Mouse (Mus musculus): ENCODE data around the gene Prox1. TPM values are rescaled to one million over a fixed set of nuclear protein-coding genes. Genes with fewer than 3 reads are reported as not detected.

The Prox1 gene
- polyA plus RNA-seq, 1 experiment from 2014 or later, result 13.3 TPM

GRCm38 (mm10) chr1:190171341-190171740, 827 bp upstream of the Prox1 start:
- peaks cover 49% of the 10 kb centered on the region for H3K4me1 ChIP-seq
- peak overlapping the region; percentile 96; the same call in 1 of the 2 replicates for H3K27ac ChIP-seq
- DNase-seq (ENCODE audit: low spot score), result no peak
- H3K4me3 ChIP-seq, result peak overlapping the region; percentile 91
- H3K27me3 ChIP-seq (ENCODE audit: insufficient read depth, poor library complexity, severe bottlenecking), result peaks cover 31% of the 10 kb centered on the region
- 4% methylated on average over 10 of the region's 10 CpGs for WGBS
- no peaks in the 10 kb centered on the region for H3K9me3 ChIP-seq
- H3K36me3 ChIP-seq, result no peaks in the 10 kb centered on the region

DNA sequence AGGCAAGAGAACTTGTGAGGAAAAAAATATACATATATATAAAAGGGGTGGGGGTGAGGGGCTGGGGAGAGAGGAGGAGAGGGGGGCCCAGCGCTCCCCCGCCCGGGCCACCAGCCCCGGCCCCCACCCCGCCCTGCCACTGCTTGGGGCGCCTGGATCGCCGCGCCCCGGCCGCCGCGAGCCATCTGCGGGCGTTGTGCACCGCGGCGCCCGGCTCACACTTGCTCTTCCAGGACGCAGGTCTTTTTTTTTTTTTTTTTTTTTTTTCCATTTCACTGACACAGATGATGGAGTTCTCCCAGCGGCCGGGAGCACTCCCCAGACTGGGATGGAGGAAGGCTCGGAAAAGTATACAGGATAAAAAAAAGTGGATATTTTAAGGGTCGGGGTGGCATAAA, 304 bp upstream of the Prox1 start:
- H3K4me3 ChIP-seq, result peak overlapping the region; percentile 91
- no peak for DNase-seq (ENCODE audit: low spot score)
- peak overlapping the region; percentile 96 for H3K27ac ChIP-seq
- WGBS, result under 1% methylated on average over 24 of the region's 24 CpGs
- H3K36me3 ChIP-seq, result no peaks in the 10 kb centered on the region
- peaks cover 49% of the 10 kb centered on the region for H3K4me1 ChIP-seq
- H3K9me3 ChIP-seq, result no peaks in the 10 kb centered on the region
- peaks cover 26% of the 10 kb centered on the region for H3K27me3 ChIP-seq (ENCODE audit: insufficient read depth, poor library complexity, severe bottlenecking)

GRCm38 (mm10) chr1:190168761-190169671, 1.5 kb downstream of the Prox1 start:
- Histone ChIP-seq H3K4me1 (peaks cover 33% of the 10 kb centered on the region), H3K27me3 (ENCODE audit: insufficient read depth, poor library complexity, severe bottlenecking) (peaks cover 15% of the 10 kb centered on the region; the same call in 1 of the 2 replicates), H3K36me3 (no peaks in the 10 kb centered on the region), H3K9me3 (no peaks in the 10 kb centered on the region), H3K4me3 (peak overlapping the region; percentile 91), H3K27ac (peak overlapping the region; percentile 96)
- 1% methylated on average over 50 of the region's 51 CpGs for WGBS
- peak; percentile 93 for DNase-seq (ENCODE audit: low spot score)

DNA sequence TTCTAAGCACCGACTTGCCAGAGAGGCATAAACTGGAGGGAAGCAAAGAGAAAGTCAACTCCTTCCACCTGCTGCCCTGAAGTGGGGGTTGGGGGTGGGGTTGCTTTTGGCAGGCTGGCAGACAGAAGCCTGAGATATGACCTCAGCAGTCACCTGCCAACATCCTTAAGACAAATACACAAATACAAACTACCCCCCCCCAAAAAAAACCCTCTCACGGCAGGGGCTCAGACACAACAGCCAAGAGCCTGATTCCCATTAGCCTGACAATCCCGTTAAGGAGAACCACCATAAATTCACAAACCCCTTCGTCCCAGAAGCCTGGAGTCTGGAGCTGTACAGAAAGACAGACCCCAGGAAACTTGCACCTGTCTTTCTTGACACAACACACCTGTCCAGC, 2.4 kb downstream of the Prox1 start:
- Histone ChIP-seq H3K4me3 (peak overlapping the region; percentile 91), H3K27me3 (ENCODE audit: insufficient read depth, poor library complexity, severe bottlenecking) (peaks cover 10% of the 10 kb centered on the region; the same call in 1 of the 2 replicates)

GRCm38 (mm10) chr1:190167609-190168008, 2.9 kb downstream of the Prox1 start:
- Histone ChIP-seq H3K27ac (no peak overlapping the region), H3K36me3 (no peaks in the 10 kb centered on the region), H3K27me3 (ENCODE audit: insufficient read depth, poor library complexity, severe bottlenecking) (peaks cover 7% of the 10 kb centered on the region; the same call in 1 of the 2 replicates), H3K9me3 (no peaks in the 10 kb centered on the region), H3K4me3 (peak overlapping the region; percentile 91), H3K4me1 (peaks cover 21% of the 10 kb centered on the region)
- WGBS, result 17% methylated on average over 1 of the region's 1 CpGs
- DNase-seq (ENCODE audit: low spot score), result no peak

More for the DNA sequence above, 2.4 kb downstream of the Prox1 start:
- H3K27ac ChIP-seq, result peak overlapping the region; percentile 96
- peaks cover 26% of the 10 kb centered on the region for H3K4me1 ChIP-seq
- no peaks in the 10 kb centered on the region for H3K36me3 ChIP-seq
- no peaks in the 10 kb centered on the region for H3K9me3 ChIP-seq
- peak; percentile 76 for DNase-seq (ENCODE audit: low spot score)
- whole genome bisulfite sequencing, result 5% methylated on average over 4 of the region's 4 CpGs

- no peak for DNase-seq (ENCODE audit: low spot score)
- H3K36me3 ChIP-seq, result peaks cover 15% of the 10 kb centered on the region
- H3K9me3 ChIP-seq, result no peaks in the 10 kb centered on the region
- H3K4me1 ChIP-seq, result peaks cover 16% of the 10 kb centered on the region
- H3K27me3 ChIP-seq (ENCODE audit: insufficient read depth, poor library complexity, severe bottlenecking), result 0 out of 2 replicates have a peak, but pooled peaks cover 3% of the 10 kb centered on the region
- WGBS, result 52% methylated on average over 4 of the region's 4 CpGs
- H3K4me3 ChIP-seq, result no peak overlapping the region
- H3K27ac ChIP-seq, result no peak overlapping the region
Measured at GRCm38 (mm10) chr1:190165511-190165910, 5.0 kb downstream of the Prox1 start.

- Histone ChIP-seq H3K27me3 (ENCODE audit: insufficient read depth, poor library complexity, severe bottlenecking) (0 out of 2 replicates have a peak, but pooled peaks cover 3% of the 10 kb centered on the region), H3K27ac (no peak overlapping the region), H3K36me3 (peaks cover 29% of the 10 kb centered on the region), H3K4me3 (no peak overlapping the region), H3K4me1 (peaks cover 17% of the 10 kb centered on the region), H3K9me3 (no peaks in the 10 kb centered on the region)
- 85% methylated on average over 6 of the region's 6 CpGs for WGBS
- DNase-seq (ENCODE audit: low spot score), result no peak
Measured at GRCm38 (mm10) chr1:190163471-190163870, 7.0 kb downstream of the Prox1 start.

DNA sequence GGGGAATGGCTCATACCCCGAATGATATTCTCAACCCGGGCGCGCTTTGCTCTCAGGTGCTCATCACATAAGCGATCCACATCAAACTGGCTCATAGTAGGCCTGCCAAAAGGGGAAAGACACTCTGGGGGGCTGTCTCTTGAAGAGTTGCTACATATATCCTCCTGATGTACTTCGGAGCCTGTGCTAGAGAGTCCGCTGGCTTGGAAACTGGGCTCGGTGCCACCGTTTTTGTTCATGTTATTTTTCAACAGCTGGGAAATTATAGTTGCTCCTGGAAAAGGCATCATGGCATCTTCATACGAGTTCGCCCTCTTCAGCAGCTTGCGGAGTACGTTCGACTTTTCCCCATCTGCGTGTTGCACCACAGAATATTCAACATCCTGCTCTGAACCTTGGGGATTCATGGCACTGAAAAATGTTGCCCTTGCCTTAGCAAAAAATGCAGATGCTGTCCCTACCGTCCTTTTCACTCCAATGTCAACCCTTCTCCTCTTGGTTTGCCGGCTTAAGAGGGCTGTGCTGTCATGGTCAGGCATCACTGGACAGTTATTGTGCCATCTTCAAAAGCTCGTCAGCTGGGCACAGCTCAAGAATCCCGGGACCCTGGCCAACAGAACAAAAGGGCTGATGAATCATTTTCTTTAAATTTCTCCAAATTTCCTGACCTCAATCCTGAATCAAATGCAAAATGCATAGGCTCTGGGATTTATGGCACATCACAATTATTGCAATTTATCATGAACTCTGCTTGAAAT, 8.6 kb downstream of the Prox1 start:
- Histone ChIP-seq H3K4me1 (peaks cover 7% of the 10 kb centered on the region; the same call in 1 of the 2 replicates), H3K36me3 (peaks cover 39% of the 10 kb centered on the region), H3K27me3 (ENCODE audit: insufficient read depth, poor library complexity, severe bottlenecking) (no peaks in the 10 kb centered on the region), H3K27ac (no peak overlapping the region), H3K9me3 (no peaks in the 10 kb centered on the region), H3K4me3 (no peak overlapping the region)
- WGBS, result 89% methylated on average over 19 of the region's 19 CpGs
- no peak for DNase-seq (ENCODE audit: low spot score)

GRCm38 (mm10) chr1:190161288-190161687, 9.2 kb downstream of the Prox1 start:
- H3K9me3 ChIP-seq, result no peaks in the 10 kb centered on the region
- no peak overlapping the region for H3K27ac ChIP-seq
- peaks cover 7% of the 10 kb centered on the region; the same call in 1 of the 2 replicates for H3K4me1 ChIP-seq
- H3K4me3 ChIP-seq, result no peak overlapping the region
- no peak for DNase-seq (ENCODE audit: low spot score)
- peaks cover 39% of the 10 kb centered on the region for H3K36me3 ChIP-seq
- 82% methylated on average over 18 of the region's 18 CpGs for WGBS
- H3K27me3 ChIP-seq (ENCODE audit: insufficient read depth, poor library complexity, severe bottlenecking), result no peaks in the 10 kb centered on the region

GRCm38 (mm10) chr1:190159457-190159856, 11.1 kb downstream of the Prox1 start:
- DNase-seq (ENCODE audit: low spot score), result no peak
- Histone ChIP-seq H3K4me1 (peaks cover 12% of the 10 kb centered on the region; the same call in 1 of the 2 replicates), H3K4me3 (no peak overlapping the region), H3K36me3 (peaks cover 39% of the 10 kb centered on the region), H3K27me3 (ENCODE audit: insufficient read depth, poor library complexity, severe bottlenecking) (no peaks in the 10 kb centered on the region), H3K27ac (no peak overlapping the region), H3K9me3 (no peaks in the 10 kb centered on the region)
- 76% methylated on average over 11 of the region's 11 CpGs for WGBS

DNA sequence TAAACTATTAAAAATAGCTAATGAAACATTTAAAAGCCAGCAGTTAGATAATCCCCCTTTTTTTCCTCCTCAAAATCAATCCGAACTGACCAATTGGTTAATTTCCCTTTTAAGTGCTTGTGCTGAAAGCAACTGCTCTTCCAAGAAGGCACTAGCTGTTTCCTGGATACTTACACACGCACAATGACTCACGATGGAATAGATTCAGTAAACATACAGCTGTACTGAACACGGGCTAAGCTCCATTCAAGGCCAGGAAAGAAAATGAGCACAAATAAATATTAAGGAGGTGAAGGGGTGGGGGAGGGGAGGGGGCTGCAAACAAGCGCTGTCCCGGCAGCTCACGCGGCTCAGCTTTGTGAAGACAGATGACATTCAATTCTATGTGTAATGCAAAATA, 14.8 kb downstream of the Prox1 start:
- H3K27me3 ChIP-seq (ENCODE audit: insufficient read depth, poor library complexity, severe bottlenecking), result no peaks in the 10 kb centered on the region
- H3K27ac ChIP-seq, result no peak overlapping the region
- H3K4me3 ChIP-seq, result no peak overlapping the region
- H3K4me1 ChIP-seq, result peaks cover 22% of the 10 kb centered on the region
- DNase-seq (ENCODE audit: low spot score), result no peak
- WGBS, result 52% methylated on average over 8 of the region's 8 CpGs
- no peaks in the 10 kb centered on the region for H3K9me3 ChIP-seq
- peaks cover 38% of the 10 kb centered on the region for H3K36me3 ChIP-seq

GRCm38 (mm10) chr1:190155021-190155420, 15.5 kb downstream of the Prox1 start:
- no peak for DNase-seq (ENCODE audit: low spot score)
- peaks cover 16% of the 10 kb centered on the region; the same call in 1 of the 2 replicates for H3K4me1 ChIP-seq
- H3K27me3 ChIP-seq (ENCODE audit: insufficient read depth, poor library complexity, severe bottlenecking), result no peaks in the 10 kb centered on the region
- H3K9me3 ChIP-seq, result no peaks in the 10 kb centered on the region
- H3K27ac ChIP-seq, result no peak overlapping the region
- H3K4me3 ChIP-seq, result no peak overlapping the region
- WGBS, result 49% methylated on average over 2 of the region's 2 CpGs
- peaks cover 31% of the 10 kb centered on the region for H3K36me3 ChIP-seq

- no peak for DNase-seq (ENCODE audit: low spot score)
- Histone ChIP-seq H3K27me3 (ENCODE audit: insufficient read depth, poor library complexity, severe bottlenecking) (no peaks in the 10 kb centered on the region), H3K4me1 (peaks cover 22% of the 10 kb centered on the region), H3K9me3 (no peaks in the 10 kb centered on the region), H3K4me3 (no peak overlapping the region), H3K27ac (no peak overlapping the region), H3K36me3 (peaks cover 32% of the 10 kb centered on the region)
- whole genome bisulfite sequencing, result 31% methylated on average over 7 of the region's 7 CpGs
Measured at GRCm38 (mm10) chr1:190154292-190154691, 16.2 kb downstream of the Prox1 start.
